Mouse (Mus musculus): ENCODE measurements around the gene Elk3.

The Elk3 gene

GRCm38 (mm10) chr10:93294547-93295219 is 16.3 kb downstream of the Elk3 start:
- no peak for DNase-seq (ENCODE audit: low read depth, low spot score)

- DNase-seq (ENCODE audit: low read depth, low spot score) = no peak
Observed at GRCm38 (mm10) chr10:93293621-93294020, 17.3 kb downstream of the Elk3 start.

GRCm38 (mm10) chr10:93291843-93292242 is 19.1 kb downstream of the Elk3 start:
- DNase-seq (ENCODE audit: low read depth, low spot score) = peak; percentile 70

- DNase-seq (ENCODE audit: low read depth, low spot score) = no peak
Observed at GRCm38 (mm10) chr10:93291352-93291751, 19.6 kb downstream of the Elk3 start.

GRCm38 (mm10) chr10:93289404-93289803 is 21.5 kb downstream of the Elk3 start:
- no peak for DNase-seq (ENCODE audit: low read depth, low spot score)

- DNase-seq (ENCODE audit: low read depth, low spot score) = no peak
Observed at GRCm38 (mm10) chr10:93288336-93288735, 22.6 kb downstream of the Elk3 start.

- DNase-seq (ENCODE audit: low read depth, low spot score) = no peak
Observed at GRCm38 (mm10) chr10:93287551-93288145, 23.3 kb downstream of the Elk3 start.

- no peak for DNase-seq (ENCODE audit: low read depth, low spot score)
Observed at GRCm38 (mm10) chr10:93285489-93285888, 25.4 kb downstream of the Elk3 start.

GRCm38 (mm10) chr10:93283258-93283657 is 27.7 kb downstream of the Elk3 start:
- no peak for DNase-seq (ENCODE audit: low read depth, low spot score)

GRCm38 (mm10) chr10:93282526-93282964 is 28.4 kb downstream of the Elk3 start:
- DNase-seq (ENCODE audit: low read depth, low spot score) = no peak

GRCm38 (mm10) chr10:93281092-93281491 is 29.8 kb downstream of the Elk3 start:
- DNase-seq (ENCODE audit: low read depth, low spot score) = no peak

- DNase-seq (ENCODE audit: low read depth, low spot score) = no peak
Observed at GRCm38 (mm10) chr10:93280586-93280985, 30.3 kb downstream of the Elk3 start.

- DNase-seq (ENCODE audit: low read depth, low spot score) = no peak
Observed at GRCm38 (mm10) chr10:93279062-93279461, 31.9 kb downstream of the Elk3 start.

GRCm38 (mm10) chr10:93278361-93278760 is 32.6 kb downstream of the Elk3 start:
- DNase-seq (ENCODE audit: low read depth, low spot score) = no peak

GRCm38 (mm10) chr10:93276857-93277256 is 34.1 kb downstream of the Elk3 start:
- no peak for DNase-seq (ENCODE audit: low read depth, low spot score)

- DNase-seq (ENCODE audit: low read depth, low spot score) = no peak
Observed at GRCm38 (mm10) chr10:93276349-93276763, 34.6 kb downstream of the Elk3 start.

GRCm38 (mm10) chr10:93275212-93276136 is 35.5 kb downstream of the Elk3 start:
- no peak for DNase-seq (ENCODE audit: low read depth, low spot score)

GRCm38 (mm10) chr10:93274277-93274696 is 36.6 kb downstream of the Elk3 start:
- no peak for DNase-seq (ENCODE audit: low read depth, low spot score)

- no peak for DNase-seq (ENCODE audit: low read depth, low spot score)
Observed at GRCm38 (mm10) chr10:93272986-93273982, 37.7 kb downstream of the Elk3 start.

GRCm38 (mm10) chr10:93271831-93272230 is 39.1 kb downstream of the Elk3 start:
- DNase-seq (ENCODE audit: low read depth, low spot score) = no peak

GRCm38 (mm10) chr10:93270889-93271460 is 40.0 kb downstream of the Elk3 start:
- no peak for DNase-seq (ENCODE audit: low read depth, low spot score)
